8 mouse cellular contexts compared by ENCODE assay signal in genomic region chr11:79224562-79225280, GRCm38 (mm10). TPM values are rescaled to one million over a fixed set of nuclear protein-coding genes. Genes with fewer than 3 reads are reported as not detected.
DNase-seq lines count a peak whose midpoint lies in the region; ATAC-seq and TF ChIP-seq lines count a peak whose summit lies in the region.

No protein-coding gene starts in this region.

- no peaks in the 10 kb centered on the region for H3K27me3 ChIP-seq in forebrain, embryonic 16.5 days (replicated peaks; ENCODE audit: control insufficient read depth, insufficient read depth, low read length)
- no peaks in the 10 kb centered on the region for H3K27me3 ChIP-seq in lung, embryonic 15.5 days
- H3K27me3 ChIP-seq in thymus, adult 2 months (ENCODE audit: control insufficient read depth, insufficient read depth, low read length), result no peaks in the 10 kb centered on the region

- H3K4me3 ChIP-seq in ES-E14 (ENCODE audit: insufficient read depth in 1 of 2, low read depth in 1 of 2, low read length in 2 of 2, poor library complexity in 1 of 2, severe bottlenecking in 1 of 2), result peak overlapping the region; percentile 9 to 54; a peak in 3 of 4 replicates
- no peak overlapping the region for H3K4me3 ChIP-seq in forebrain, embryonic 16.5 days (replicated peaks; ENCODE audit: low read length)
- no peak overlapping the region for H3K4me3 ChIP-seq in lung, embryonic 15.5 days
- no peak overlapping the region for H3K4me3 ChIP-seq in olfactory bulb, adult 2 months (ENCODE audit: insufficient read depth, low read depth, low read length)
- no peak overlapping the region for H3K4me3 ChIP-seq in thymus, adult 2 months (ENCODE audit: control insufficient read depth, insufficient read depth, low read length)

- 43% methylated on average over 18 of the region's 18 CpGs for WGBS in forebrain, embryonic 16.5 days
- WGBS in lung, embryonic 15.5 days, result 27% methylated on average over 18 of the region's 18 CpGs
- 40% methylated on average over 18 of the region's 18 CpGs for WGBS in olfactory bulb, adult 2 months
- WGBS in thymus, adult 2 months, result 45% methylated on average over 18 of the region's 18 CpGs

- no peaks in the 10 kb centered on the region for H3K4me1 ChIP-seq in ES-E14 (ENCODE audit: control insufficient read depth in 2 of 2, insufficient read depth in 2 of 2, low read length in 2 of 2, poor library complexity in 1 of 2)
- H3K4me1 ChIP-seq in forebrain, embryonic 16.5 days (replicated peaks; ENCODE audit: control insufficient read depth, insufficient read depth, low read length), result peaks cover 3% of the 10 kb centered on the region
- peaks cover 14% of the 10 kb centered on the region for H3K4me1 ChIP-seq in lung, embryonic 15.5 days
- peaks cover 6% of the 10 kb centered on the region; the same call in 1 of the 2 replicates for H3K4me1 ChIP-seq in olfactory bulb, adult 2 months (ENCODE audit: control insufficient read depth, insufficient read depth, low read length)
- H3K4me1 ChIP-seq in thymus, adult 2 months (replicated peaks; ENCODE audit: control insufficient read depth, insufficient read depth, low read length), result peaks cover 9% of the 10 kb centered on the region

- peak overlapping the region; percentile 41 for H3K9ac ChIP-seq in ES-E14 (ENCODE audit: insufficient read depth, low read depth, low read length, poor library complexity, severe bottlenecking)
- H3K9ac ChIP-seq in forebrain, embryonic 16.5 days (replicated peaks; ENCODE audit: low read depth, low read length), result peak overlapping the region; percentile 20; the same call in 1 of the 2 replicates
- H3K9ac ChIP-seq in lung, embryonic 15.5 days, result no peak overlapping the region

- no peak overlapping the region for H3K4me2 ChIP-seq in forebrain, embryonic 16.5 days (ENCODE audit: low read length)
- H3K4me2 ChIP-seq in lung, embryonic 15.5 days, result no peak overlapping the region; the same call in 1 of the 2 replicates

- TF ChIP-seq CTCF in olfactory bulb, adult 2 months (IDR thresholded peaks at IDR 0.05; ENCODE audit: insufficient read depth, low read depth, low read length), result peak; percentile 93
- peak; percentile 97 for TF ChIP-seq CTCF in thymus, adult 2 months (IDR thresholded peaks at IDR 0.05; ENCODE audit: borderline replicate concordance, control insufficient read depth, extremely low read depth, insufficient read depth, low read length, poor library complexity)

- no peak overlapping the region for H3K27ac ChIP-seq in ES-E14 (ENCODE audit: insufficient read depth, low read depth, low read length, poor library complexity, severe bottlenecking)
- H3K27ac ChIP-seq in forebrain, embryonic 16.5 days (ENCODE audit: low read length), result no peak overlapping the region
- H3K27ac ChIP-seq in lung, embryonic 15.5 days, result peak overlapping the region; percentile 25; the same call in 1 of the 2 replicates
- no peak overlapping the region for H3K27ac ChIP-seq in olfactory bulb, adult 2 months (ENCODE audit: insufficient read depth, low read depth, low read length)
- H3K27ac ChIP-seq in thymus, adult 2 months (ENCODE audit: control insufficient read depth, insufficient read depth, low read length), result no peak overlapping the region

- H3K36me3 ChIP-seq in ES-E14 (ENCODE audit: control insufficient read depth, insufficient read depth, low read length, poor library complexity, severe bottlenecking), result no peaks in the 10 kb centered on the region
- H3K36me3 ChIP-seq in forebrain, embryonic 16.5 days (ENCODE audit: control insufficient read depth, insufficient read depth), result no peaks in the 10 kb centered on the region
- H3K36me3 ChIP-seq in lung, embryonic 15.5 days, result no peaks in the 10 kb centered on the region
- H3K36me3 ChIP-seq in thymus, adult 2 months (ENCODE audit: control insufficient read depth, insufficient read depth, low read length), result no peaks in the 10 kb centered on the region

- intact Hi-C loops in heart, postnatal 25 days (cut with DNase I), result loop anchor here (1.0 to 2.0 kb wide), 4 partner anchors 18 to 174 kb away; partner anchors contain the start of gene Gm9964

- no peaks in the 10 kb centered on the region for H3K9me3 ChIP-seq in ES-E14 (ENCODE audit: control insufficient read depth, insufficient read depth, low read depth, low read length)
- no peaks in the 10 kb centered on the region for H3K9me3 ChIP-seq in forebrain, embryonic 16.5 days (ENCODE audit: control insufficient read depth, low read length)
- H3K9me3 ChIP-seq in lung, embryonic 15.5 days, result no peaks in the 10 kb centered on the region

- in situ Hi-C loops in ES-E14 (cut with MboI; ENCODE audit: low sequenced_read_pairs in 2 of 2, unreplicated experiment in 2 of 2), result no loop called here

- DNase-seq in ES-E14 (ENCODE audit: low read depth, low spot score), result peak; percentile 89
- DNase-seq in cerebellum, adult 11 months, result peak; percentile 87
- DNase-seq in heart, postnatal 25 days (ENCODE audit: low spot score), result peak; percentile 89
- DNase-seq in layer of hippocampus, adult 8-10 months (ENCODE audit: low spot score in 2 of 2), result peak; percentile 74
- DNase-seq in thymus, adult 2 months, result peak; percentile 80

- ATAC-seq in forebrain, embryonic 16.5 days, result peak; percentile 61
- peak; percentile 72; the same call in 1 of the 2 replicates for ATAC-seq in lung, embryonic 15.5 days (ENCODE audit: borderline replicate concordance, extremely low read depth, low FRiP score, low TSS enrichment)

- no peak for TF ChIP-seq POLR2A in olfactory bulb, adult 2 months (IDR thresholded peaks at IDR 0.05; ENCODE audit: insufficient read depth, low read depth, low read length)
- TF ChIP-seq POLR2A in thymus, adult 2 months (IDR thresholded peaks at IDR 0.05; ENCODE audit: control insufficient read depth, extremely low read depth, insufficient read depth, low read length, poor library complexity), result no peak

TF ChIP-seq in ES-E14, 5 proteins besides CTCF, POLR2A, EP300 and RAD21:
- no peak for TF ChIP-seq ZNF384 (IDR thresholded peaks at IDR 0.05; ENCODE audit: low read depth, low read length)
- TF ChIP-seq HCFC1 (IDR thresholded peaks at IDR 0.05; ENCODE audit: borderline replicate concordance, insufficient read depth, low read length), result peak; percentile 31; the same call in 1 of the 2 replicates
- no peak for TF ChIP-seq MAFK (IDR thresholded peaks at IDR 0.05; ENCODE audit: insufficient read depth, low read depth, low read length)
- TF ChIP-seq CHD2 (IDR thresholded peaks at IDR 0.05; ENCODE audit: low read depth, low read length), result no peak
- peak; percentile 91 for TF ChIP-seq ZC3H11A (IDR thresholded peaks at IDR 0.05; ENCODE audit: borderline replicate concordance, low read depth, low read length)

RNA-seq across cellular contexts. Expression of gene Wsb1, which starts 29.8 kb away (rescaled TPM):
- 54.2 and 75.5 TPM in 2 replicates for total RNA-seq in ES-E14 (2012; rRNA removed)
- 505 and 535 TPM in 2 replicates for polyA plus RNA-seq in forebrain, embryonic 16.5 days (2015; fragmentation: Nextera tagmentation; extraction: Ambion mirVana)
- total RNA-seq in heart, postnatal 25 days (2021), result 10 to 100 TPM; 13.4 to 17.8 TPM
- 100 to 1,000 TPM in 2 of 4 experiments, 10 to 100 TPM in 2; 83.5 to 104 (median 100.0) TPM for total RNA-seq in layer of hippocampus, adult 8-10 months (2022)
- 216 and 218 TPM in 2 replicates for polyA plus RNA-seq in lung, embryonic 15.5 days (2015; fragmentation: Nextera tagmentation; extraction: Ambion mirVana)
- polyA plus RNA-seq in olfactory bulb, adult 2 months (2012; ENCODE audit: insufficient read depth, insufficient read length, low replicate concordance, missing spikeins), result 186 TPM in 1 of 2 replicates, not detected in the other
- 87.5 and 102 TPM in 2 replicates for polyA plus RNA-seq in thymus, adult 2 months (2012; rRNA removed)

Comparison
In these comparisons a context has a peak if more than half of its experiments do, and no peak if none do; other contexts are left out.
1. H3K4me3 ChIP-seq: peak in ES-E14 (2 of 2); none in forebrain, embryonic 16.5 days (single experiment), lung, embryonic 15.5 days (single experiment), olfactory bulb, adult 2 months (single experiment) and thymus, adult 2 months (single experiment).
2. Peak in every context shown above with its lines, with median percentiles within 50 percentile points of each other: DNase-seq.